Mouse (Mus musculus): ENCODE data around the gene Sec61a1.

Gene Sec61a1

DNA sequence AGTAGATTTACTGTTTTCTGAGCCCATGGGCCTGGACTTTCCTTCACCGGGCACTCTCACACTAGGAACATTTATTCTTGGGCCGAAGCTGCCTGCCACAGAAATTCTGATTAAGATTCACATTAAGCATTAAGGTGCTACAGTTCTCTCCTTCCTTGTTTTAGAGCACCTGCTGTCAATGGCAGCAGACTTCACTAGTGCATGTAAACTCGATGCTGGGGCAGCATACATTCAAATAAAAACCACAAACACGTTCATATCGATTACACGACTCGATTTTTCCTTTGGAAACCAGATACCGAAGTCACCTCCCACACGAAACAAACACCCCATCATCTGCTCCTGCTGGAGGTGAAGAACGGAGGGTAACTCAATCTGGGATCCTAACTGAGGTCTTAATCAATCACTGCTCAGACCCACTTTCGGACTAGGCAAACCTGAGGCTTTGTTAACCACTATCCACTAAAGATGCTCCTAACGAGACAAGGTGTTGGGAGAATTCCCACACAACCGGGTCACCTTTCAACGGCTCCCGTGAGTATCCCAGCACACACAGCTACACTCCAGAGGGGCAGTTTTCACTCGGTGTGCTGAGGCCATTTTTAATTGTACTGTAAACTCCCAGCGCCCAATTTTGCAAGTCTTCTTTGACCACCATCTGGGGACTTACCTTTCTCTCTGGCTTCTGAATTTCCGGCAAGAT, 853 bp downstream of the Sec61a1 start:
- in situ Hi-C loops (cut with MboI, MseI) = loop anchor here (10.0 kb wide), 1 partner anchor 53 kb away; the partner anchor contains the start of gene Ruvbl1

DNA sequence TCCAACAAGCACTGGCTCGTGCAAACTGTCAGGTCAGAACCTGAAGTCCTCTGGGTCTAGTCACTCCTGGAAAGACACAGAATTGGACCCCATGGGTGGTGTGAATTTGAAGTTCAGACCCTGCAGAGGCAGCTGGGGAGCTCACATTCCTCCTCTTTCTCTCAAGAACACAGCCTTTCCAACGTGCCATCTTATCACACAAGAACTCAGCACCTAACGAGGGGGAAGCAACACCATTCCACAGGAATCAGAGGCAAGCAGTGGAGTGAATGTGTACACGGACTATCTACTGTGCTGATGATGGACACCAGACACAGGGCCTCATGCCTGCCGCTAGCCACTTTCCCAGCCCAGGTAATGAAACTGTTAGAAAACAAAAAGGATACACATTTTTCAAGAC, 2.0 kb downstream of the Sec61a1 start:
- in situ Hi-C loops (cut with MboI, MseI) = loop anchor here (10.0 kb wide), 1 partner anchor 52 kb away; the partner anchor contains the start of gene Ruvbl1

DNA sequence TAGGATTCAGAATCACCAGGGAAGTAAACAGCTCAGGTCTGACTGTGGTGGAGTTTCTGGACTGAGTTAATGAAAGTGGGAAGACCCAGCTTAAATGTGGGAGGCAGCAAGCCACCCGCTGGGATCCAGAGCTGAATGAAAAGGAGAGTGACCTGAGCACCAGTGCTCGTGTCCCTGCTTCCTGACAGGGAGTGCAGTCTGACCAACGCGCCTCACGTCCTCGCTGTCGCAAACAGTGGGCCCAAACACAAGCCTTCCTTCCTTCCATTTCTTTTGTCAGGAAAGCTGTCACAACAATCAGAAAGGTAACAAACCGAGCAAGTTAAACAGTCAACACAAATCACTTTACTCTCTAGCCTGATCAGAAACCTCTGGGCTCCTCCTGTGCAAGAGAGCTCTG, 2.7 kb downstream of the Sec61a1 start:
- in situ Hi-C loops (cut with MboI, MseI) = loop anchor here (10.0 kb wide), 1 partner anchor 51 kb away; the partner anchor contains the start of gene Ruvbl1

DNA sequence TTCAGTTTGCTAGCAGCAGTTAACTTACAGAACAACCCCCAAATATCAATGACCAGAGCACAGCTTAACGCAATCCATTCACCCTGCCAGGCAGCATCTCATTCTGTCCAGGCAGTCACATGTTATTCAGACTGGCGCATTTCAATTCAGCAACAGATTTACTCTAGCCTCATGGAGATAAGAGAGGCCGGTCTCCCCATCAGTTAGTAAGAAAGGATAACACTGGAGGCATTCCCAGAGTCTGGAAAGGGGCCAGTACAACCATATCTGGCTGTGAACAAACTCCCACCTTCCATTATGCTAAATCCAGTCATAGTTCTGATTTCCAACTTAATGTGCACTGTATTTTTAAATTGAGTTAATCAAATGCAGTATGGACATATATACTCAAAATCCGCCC, 4.2 kb downstream of the Sec61a1 start:
- in situ Hi-C loops (cut with MboI, MseI) = loop anchor here (10.0 kb wide), 1 partner anchor 50 kb away; the partner anchor contains the start of gene Ruvbl1

DNA sequence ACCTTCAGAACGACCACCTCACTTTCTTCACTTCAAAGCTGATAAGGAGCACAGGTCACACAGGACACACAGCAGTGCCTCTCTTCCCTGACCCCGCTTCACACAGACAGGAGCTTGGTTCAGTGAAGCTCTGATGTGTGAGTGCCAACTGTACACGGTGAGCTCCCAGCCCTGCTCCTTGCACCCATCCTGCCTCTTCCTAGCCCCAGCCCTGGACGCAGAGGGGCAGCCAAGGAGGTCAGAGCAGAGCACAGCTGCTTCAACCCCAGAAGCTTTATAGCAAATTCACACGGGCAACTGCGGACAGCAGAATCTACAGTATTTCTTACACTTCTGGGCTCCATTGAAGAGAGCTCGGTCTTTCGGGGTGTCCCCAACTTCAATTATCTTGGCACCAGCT, 4.7 kb downstream of the Sec61a1 start:
- in situ Hi-C loops (cut with MboI, MseI) = loop anchor here (10.0 kb wide), 1 partner anchor 49 kb away; the partner anchor contains the start of gene Ruvbl1

DNA sequence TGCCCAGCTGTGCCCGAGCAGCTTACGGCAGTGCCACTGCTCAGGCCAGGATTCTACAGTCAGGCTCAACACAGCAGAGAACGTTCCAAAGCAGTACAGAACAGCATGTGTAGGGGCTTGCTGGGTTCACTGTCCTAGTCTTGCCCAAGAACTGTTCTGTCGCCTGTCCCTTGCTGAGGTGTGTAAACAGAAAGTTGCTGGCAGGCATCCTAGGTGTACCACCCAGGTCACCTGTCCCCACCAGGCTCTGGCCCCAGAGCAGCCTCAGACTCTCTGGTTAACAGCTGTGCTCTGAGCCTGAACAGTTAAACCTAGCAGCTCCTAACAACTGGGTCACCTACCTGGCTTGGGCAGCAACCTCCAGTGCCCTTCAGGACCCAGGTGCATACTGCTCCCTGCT, 15.7 kb downstream of the Sec61a1 start:
- in situ Hi-C loops (cut with MboI, MseI) = loop anchor here (10.0 kb wide), 1 partner anchor 308 kb away; the partner anchor contains the start of gene Gata2

DNA sequence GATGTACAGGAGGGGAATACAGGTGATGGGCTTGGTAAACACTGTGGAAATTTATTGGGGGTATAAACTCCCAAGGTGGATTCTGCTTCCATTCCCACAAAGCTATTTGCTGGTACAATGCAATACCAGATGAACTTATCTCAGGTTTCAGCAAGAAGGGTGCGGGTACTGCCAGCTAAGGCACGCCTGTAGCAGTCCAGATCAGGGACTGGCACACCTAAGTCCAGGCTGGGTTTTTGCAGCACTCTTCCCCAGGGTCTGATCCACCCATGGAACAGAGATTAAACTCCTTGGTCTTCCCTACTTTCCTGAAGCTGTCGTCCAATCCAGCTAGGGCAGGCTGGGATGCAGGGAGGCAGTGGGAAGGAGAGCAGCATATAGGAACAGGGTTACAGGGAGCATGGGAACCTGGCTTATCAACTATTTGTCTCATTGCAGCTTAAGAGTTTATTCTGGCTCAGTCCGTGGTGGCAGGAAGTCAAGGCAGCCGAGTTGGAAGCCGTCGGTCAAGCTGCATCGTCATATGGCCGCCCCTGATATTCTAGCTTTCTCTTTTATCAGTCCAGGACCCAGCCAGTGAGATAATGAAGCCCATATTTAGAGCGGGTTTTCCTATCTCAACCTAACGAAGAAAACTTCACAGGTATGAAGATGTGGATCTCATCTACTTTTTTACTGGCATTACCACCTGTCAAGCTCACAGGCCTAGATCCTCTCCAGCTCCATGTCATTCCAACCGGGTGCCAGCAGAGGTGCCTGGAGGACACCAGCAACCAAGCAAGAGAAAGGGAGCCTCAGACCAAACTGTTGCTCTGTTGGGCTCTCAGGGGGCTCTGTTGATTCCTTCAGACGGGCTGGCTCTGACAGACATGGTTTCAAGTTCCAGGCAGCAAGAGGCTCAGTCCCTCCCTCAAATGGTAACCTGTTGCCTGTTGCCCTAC, 16.4 kb downstream of the Sec61a1 start:
- in situ Hi-C loops (cut with MboI, MseI) = loop anchor here (10.0 kb wide), 1 partner anchor 307 kb away; the partner anchor contains the start of gene Gata2

DNA sequence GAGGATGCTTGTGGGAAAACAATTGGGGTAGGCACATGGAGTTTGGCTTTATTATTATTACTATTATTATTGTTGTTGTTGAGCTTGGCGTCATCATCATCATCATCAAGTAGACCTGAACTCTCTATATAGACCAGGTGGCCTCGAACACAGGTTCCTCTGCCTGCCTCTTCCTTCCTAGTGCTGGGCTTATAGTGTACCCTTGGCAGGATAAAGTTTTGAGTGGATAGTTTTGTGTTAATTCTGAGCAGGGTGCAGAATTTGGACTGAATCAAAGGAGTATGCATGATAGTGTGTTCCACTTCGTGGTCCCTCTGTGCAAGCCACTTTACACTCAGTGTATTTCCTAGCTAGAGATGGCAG, 18.3 kb downstream of the Sec61a1 start:
- in situ Hi-C loops (cut with MboI, MseI) = loop anchor here (10.0 kb wide), 1 partner anchor 306 kb away; the partner anchor contains the start of gene Gata2

DNA sequence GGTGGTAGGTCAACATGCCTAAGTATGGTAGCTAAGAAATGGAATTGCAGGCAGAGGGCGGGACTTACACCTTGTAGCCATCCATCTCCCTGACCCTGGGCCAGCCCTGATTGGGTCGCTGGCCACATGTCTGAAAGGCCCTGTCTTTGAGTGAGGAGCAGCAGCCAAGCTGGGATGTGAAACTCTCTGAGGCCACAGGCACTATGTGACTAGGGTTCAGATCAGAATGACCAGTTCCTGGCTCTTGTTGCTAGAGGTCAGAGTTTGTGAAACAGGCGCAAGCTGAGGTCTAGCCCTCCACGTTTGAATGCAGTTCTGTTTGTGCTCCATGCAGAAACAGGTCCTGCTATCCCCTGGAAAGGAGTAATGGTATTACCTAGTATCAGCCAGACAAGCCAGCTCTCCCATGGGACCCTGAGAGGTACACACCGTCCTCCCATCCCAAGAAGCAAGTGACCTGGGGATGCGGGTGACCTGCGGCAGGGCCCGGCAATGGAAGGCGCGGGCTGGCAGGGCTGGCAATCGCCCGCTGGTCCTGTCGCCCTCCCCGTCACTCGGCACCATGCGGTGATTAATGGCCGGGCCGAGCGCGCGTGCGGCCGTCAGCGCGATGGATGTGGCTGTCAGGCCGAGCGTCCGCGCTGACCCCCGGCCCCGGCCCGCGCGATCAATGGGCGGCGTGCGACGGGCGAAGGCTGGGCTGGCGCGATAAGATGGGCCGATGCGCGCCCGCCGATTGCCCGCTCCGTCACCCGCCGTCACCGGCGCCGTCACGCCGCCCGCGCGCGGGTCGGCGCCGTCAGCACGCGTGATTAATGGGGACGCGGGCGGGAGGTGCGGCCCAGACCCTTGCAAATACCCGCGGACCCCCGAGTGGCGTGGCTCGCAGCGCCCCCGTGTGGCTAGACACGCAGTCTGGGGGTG, 19.0 kb downstream of the Sec61a1 start:
- in situ Hi-C loops (cut with MboI, MseI) = loop anchor here (10.0 kb wide), 1 partner anchor 305 kb away; the partner anchor contains the start of gene Gata2

DNA sequence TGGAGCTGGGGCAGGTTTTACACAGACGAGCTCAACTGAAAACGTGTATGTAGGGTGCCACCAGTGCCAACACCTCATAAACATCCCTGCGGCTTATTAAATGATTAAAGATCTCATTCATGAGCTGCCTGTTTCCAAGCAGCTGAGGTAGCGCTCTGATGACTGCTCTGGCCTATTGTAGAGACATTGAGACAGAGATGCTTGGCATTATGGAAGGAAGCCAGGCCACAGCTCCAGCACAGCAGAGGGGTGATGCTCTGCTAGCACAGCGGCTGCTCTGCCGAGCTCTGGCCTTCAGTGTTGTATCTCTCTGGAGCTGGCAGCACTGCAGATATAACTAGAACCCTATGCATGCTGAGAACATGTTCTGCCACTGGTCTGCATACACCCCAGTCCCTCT, 25.0 kb downstream of the Sec61a1 start:
- in situ Hi-C loops (cut with MboI, MseI) = no loop called here

DNA sequence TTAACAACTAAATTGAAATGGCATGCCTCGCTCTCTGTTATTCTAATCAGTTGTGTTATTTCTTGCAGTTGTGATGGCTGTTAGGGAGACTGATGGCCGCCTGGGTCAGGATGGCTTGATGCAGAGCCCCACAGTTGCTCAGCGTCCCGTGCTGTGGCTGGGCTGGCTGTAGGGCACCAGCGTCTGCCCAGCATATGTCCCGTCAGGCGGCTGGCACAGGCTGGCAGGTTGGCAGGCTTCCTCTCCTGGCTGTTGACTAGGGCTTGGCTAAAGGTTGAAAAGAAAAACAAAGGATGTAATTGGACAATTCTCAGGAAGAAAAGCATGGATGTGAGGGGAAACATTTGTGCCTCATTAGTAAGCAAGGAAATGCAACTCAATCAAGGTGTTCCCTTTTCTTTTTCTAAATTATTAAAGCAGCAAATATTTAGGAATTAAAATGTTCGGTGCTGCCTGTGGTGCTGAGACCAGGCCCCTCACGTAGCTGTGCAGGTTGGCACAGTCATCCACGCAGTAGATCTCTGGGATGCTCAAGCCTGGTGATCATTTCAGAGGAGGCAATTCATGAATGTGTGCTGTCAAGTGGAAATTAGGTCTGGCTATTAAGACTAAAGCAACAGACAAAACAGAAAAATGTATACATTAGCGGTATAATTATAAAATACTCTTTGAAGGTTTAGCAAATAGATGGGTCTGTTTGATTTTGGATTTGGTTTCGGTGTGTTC, 27.9 kb downstream of the Sec61a1 start:
- in situ Hi-C loops (cut with MboI, MseI) = no loop called here

DNA sequence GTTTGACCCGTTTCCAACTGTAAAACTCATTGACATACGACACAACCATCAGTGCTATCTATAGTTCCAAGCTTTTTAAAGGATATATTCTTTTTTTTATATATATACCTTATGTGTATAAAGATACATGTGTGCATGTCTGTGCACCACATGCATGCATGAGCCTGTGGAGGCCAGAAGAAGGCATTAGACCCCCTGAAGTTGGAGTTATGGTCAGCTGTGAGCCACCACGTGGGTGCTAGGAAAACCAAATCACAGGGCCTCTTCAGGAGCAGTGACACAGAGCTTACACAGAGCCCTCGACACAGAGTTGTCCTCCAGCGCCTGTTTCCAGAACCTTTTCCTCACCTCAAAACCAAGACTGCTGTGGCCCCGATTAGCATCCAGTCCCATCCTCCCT, 28.9 kb downstream of the Sec61a1 start:
- in situ Hi-C loops (cut with MboI, MseI) = loop anchor here (5.0 kb wide), 1 partner anchor 208 kb away; no protein-coding TSS in a partner anchor

DNA sequence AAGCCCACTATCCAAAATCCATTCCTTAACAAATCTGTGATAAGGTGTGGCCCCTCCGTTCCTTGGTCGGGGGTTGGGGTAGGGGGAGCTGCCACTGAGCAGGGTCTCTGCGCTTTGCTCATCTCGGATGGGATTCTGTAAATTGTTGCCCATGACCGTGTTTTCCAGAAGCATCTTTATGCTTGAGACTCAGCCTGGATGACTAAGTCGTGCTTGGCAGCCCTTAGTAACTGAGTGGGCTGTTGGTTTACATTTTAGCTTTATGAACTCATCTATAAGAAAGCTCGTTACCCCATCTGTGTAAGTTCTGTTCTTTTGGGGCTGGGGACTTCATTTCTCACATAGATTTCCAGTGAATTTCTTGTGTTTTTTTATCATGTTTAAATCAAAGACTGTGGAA, 29.7 kb downstream of the Sec61a1 start:
- in situ Hi-C loops (cut with MboI, MseI) = loop anchor here (5.0 kb wide), 1 partner anchor 207 kb away; no protein-coding TSS in a partner anchor

DNA sequence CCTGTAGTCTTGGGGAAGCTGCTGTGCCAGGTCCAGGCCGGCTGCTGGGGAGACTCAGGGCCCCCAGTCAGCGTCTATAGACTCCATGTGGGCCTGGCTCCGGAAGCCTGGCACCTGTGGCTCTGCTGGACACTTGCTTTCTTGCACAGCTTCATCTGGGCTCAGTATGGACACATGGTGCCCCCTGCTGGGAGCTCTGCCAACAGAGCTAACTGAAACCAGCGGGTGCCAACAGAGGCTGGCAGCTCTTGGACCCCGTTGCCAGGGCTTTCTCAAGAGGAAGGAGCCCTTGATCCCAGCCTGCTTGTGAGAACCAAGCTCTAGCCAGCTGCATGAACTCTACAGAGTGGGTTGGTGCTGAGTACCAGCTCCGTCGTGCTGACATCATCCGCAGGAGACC, 31.8 kb downstream of the Sec61a1 start:
- in situ Hi-C loops (cut with MboI, MseI) = loop anchor here (5.0 kb wide), 1 partner anchor 205 kb away; no protein-coding TSS in a partner anchor

DNA sequence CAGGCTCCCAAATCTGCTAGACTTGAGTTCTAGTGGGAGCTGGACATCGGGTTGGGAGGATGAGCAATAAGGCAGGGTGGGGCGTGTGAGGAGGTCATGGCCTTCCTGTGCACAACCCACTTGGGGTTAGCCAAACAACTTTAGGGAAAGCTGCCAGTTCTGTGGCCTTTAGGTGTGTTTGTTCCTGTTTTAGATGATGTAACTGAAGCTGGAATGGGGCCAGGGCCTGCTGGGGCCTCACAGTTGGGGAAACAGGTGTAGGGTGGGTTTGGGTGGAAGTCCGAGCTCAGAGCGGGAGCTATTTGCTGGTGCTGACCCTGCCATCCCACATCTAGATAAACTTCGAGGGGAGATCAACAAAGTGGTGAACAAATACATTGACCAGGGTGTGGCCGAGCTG, 33.3 kb downstream of the Sec61a1 start:
- in situ Hi-C loops (cut with MboI, MseI) = loop anchor here (5.0 kb wide), 1 partner anchor 203 kb away; no protein-coding TSS in a partner anchor

DNA sequence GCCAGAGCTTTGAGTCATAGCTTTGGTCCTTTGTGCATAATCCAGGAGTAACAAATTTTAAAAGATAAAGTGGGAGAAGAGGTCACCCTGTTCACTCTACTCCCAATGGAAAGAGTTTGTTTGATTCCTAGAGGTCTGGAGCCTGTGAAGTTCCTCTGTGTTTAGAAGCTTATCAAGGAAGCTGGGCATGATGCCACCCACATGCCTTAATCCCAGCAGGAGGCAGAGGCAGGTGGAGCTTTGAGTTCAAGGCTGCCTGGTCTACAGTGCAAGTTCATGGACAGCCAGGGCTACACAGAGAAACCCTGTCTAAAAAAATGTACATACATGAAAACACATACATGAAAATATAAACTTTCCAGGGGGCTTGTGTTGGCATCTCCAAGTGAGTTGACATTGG, 34.8 kb downstream of the Sec61a1 start:
- in situ Hi-C loops (cut with MboI, MseI) = no loop called here

DNA sequence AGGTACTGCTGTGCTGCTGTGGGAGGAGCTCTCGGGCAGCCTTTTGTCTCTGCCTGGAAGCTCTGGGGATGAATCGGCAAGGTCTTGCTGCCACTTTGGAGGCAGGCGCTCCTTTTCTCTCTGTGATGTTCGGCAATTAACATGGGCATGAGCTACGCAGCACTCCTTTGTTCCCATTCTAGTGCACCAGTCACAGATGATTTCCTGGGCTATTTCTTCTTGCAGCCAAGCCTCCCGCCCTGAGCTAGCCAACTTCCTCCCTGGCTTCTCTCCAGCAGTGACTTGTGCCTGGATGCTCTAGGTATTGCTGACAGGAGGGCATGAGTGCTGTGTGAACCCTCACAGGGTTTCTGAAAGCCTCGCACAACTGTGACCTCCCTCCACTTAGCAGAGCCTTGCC, 35.6 kb downstream of the Sec61a1 start:
- in situ Hi-C loops (cut with MboI, MseI) = no loop called here

DNA sequence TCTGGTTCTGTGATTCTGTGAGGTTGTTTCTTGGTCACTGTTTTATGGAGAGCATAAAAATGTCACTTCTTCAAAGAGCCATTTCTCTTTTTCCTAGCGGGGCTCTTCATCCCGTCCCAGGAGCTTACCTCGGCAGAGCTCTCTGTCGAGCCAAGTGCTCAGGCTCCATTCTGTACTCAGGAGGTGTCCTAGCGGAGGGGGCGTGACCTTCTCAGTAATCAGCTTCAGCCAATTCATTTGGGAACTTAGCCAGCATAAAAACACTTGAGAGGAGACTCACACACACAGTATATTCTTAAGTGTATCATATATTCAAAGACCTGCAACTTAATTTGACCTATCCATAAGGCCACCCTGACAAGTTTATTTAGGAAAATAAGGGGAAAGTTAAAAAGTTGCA, 38.3 kb downstream of the Sec61a1 start:
- in situ Hi-C loops (cut with MboI, MseI) = no loop called here

DNA sequence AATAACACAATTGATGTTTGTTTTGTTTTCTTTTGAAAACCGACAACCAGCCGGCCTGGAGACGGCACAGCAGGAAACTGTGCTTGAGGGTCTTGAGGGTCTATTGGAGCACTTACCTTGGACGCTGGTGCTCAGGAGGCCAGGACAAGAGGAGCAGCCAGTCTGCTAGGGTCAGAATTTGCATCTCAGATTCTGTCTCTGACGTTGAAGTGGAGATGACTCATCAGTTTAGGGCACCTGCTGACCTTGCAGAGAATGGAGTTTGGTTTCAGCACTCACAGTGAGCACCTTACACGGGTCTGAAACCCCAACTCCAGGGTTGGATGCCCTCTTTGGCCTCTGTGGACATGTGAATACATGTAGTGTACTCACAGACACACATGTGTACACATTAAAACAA, 48.8 kb downstream of the Sec61a1 start:
- in situ Hi-C loops (cut with MboI, MseI) = loop anchor here (10.0 kb wide), 1 partner anchor 45 kb away; the partner anchor contains the start of gene Sec61a1
